Mouse (Mus musculus): ENCODE measurements at regions not wholly inside any gene's neighbourhood (a gene's known extent, or its start where the extent isn't known, plus 50 kb on each side); places are given as distances from the start of the nearest gene placed in this dataset.
"Not testable (repeated sequence)": the region's sequence is repeated elsewhere in the genome, so short reads cannot be mapped to it uniquely, and the experiment has no call there.

GRCm38 (mm10) chr2:53619681-53620080 lies 428.2 kb downstream of the Arl6ip6 start:
- intact Hi-C loops (cut with DNase I), result no loop called here

- intact Hi-C loops (cut with DNase I), result not testable (repeated sequence)
These were observed 441.4 kb downstream of the Arl6ip6 start for GRCm38 (mm10) chr2:53632816-53633474.

GRCm38 (mm10) chr2:53668599-53669372 lies 416.6 kb downstream of the Rprm start:
- intact Hi-C loops (cut with DNase I), result no loop called here

- intact Hi-C loops (cut with DNase I), result no loop called here
These were observed 404.9 kb downstream of the Rprm start for GRCm38 (mm10) chr2:53680350-53681011.

GRCm38 (mm10) chr2:53682599-53682998 lies 402.8 kb downstream of the Rprm start:
- intact Hi-C loops (cut with DNase I), result no loop called here

- intact Hi-C loops (cut with DNase I), result no loop called here
These were observed 398.1 kb downstream of the Rprm start for GRCm38 (mm10) chr2:53687281-53687680.

GRCm38 (mm10) chr2:53689223-53689880 lies 396.0 kb downstream of the Rprm start:
- intact Hi-C loops (cut with DNase I), result no loop called here

GRCm38 (mm10) chr2:53691580-53692118 lies 393.7 kb downstream of the Rprm start:
- intact Hi-C loops (cut with DNase I), result no loop called here

GRCm38 (mm10) chr2:53711213-53711612 lies 374.1 kb downstream of the Rprm start:
- intact Hi-C loops (cut with DNase I), result no loop called here

- intact Hi-C loops (cut with DNase I), result no loop called here
These were observed 372.2 kb downstream of the Rprm start for GRCm38 (mm10) chr2:53713106-53713640.

GRCm38 (mm10) chr2:53715017-53715416 lies 370.3 kb downstream of the Rprm start:
- intact Hi-C loops (cut with DNase I), result no loop called here

- intact Hi-C loops (cut with DNase I), result no loop called here
These were observed 362.1 kb downstream of the Rprm start for GRCm38 (mm10) chr2:53723231-53723630.

- intact Hi-C loops (cut with DNase I), result no loop called here
These were observed 356.7 kb downstream of the Rprm start for GRCm38 (mm10) chr2:53728693-53729092.

GRCm38 (mm10) chr2:53730451-53730850 lies 354.9 kb downstream of the Rprm start:
- intact Hi-C loops (cut with DNase I), result no loop called here

GRCm38 (mm10) chr2:53763486-53763885 lies 321.9 kb downstream of the Rprm start:
- intact Hi-C loops (cut with DNase I), result no loop called here

- intact Hi-C loops (cut with DNase I), result not testable (repeated sequence)
These were observed 303.3 kb downstream of the Rprm start for GRCm38 (mm10) chr2:53782035-53782434.

- intact Hi-C loops (cut with DNase I), result not testable (repeated sequence)
These were observed 296.8 kb downstream of the Rprm start for GRCm38 (mm10) chr2:53788599-53788998.

- intact Hi-C loops (cut with DNase I), result no loop called here
These were observed 288.7 kb downstream of the Rprm start for GRCm38 (mm10) chr2:53796605-53797004.

- intact Hi-C loops (cut with DNase I), result no loop called here
These were observed 281.7 kb downstream of the Rprm start for GRCm38 (mm10) chr2:53803666-53804065.

- intact Hi-C loops (cut with DNase I), result no loop called here
These were observed 234.4 kb downstream of the Rprm start for GRCm38 (mm10) chr2:53850815-53851528.

Measured in adrenal gland (tissue).